Mouse (Mus musculus) hindbrain, embryonic 16.5 days (tissue): ENCODE data around the gene Marcks. TPM values are rescaled to one million over a fixed set of nuclear protein-coding genes. Genes with fewer than 3 reads are reported as not detected.
A peak's percentile ranks its signal among the peaks of the same experiment; 100 is the strongest.

Experiments
- ATAC-seq: fragments of 200-750 bp; cut with Nextera tagmentation; 2 replicates; pipeline ENCODE4 v1.8.0; 2017; ENCODE audit warnings: moderate TSS enrichment, moderate library complexity
- H3K27ac ChIP-seq: fragments of 300-500 bp; sonication (generic); 2 replicates; pipeline ENCODE4 v1.5.1; 2014; ENCODE audit warnings: low read depth, mild to moderate bottlenecking, control low read depth, low read length, moderate library complexity
- H3K27me3 ChIP-seq: fragments of 300-500 bp; sonication (generic); replicated peaks from 2 replicates; pipeline ENCODE4 v1.6.1; 2014; ENCODE audit warnings: low read length; ENCODE audit not compliant: control insufficient read depth, insufficient read depth
- H3K36me3 ChIP-seq: fragments of 300-500 bp; sonication (generic); 2 replicates; pipeline ENCODE4 v1.6.1; 2014; ENCODE audit warnings: mild to moderate bottlenecking, low read length, moderate library complexity, mixed read lengths; ENCODE audit not compliant: control insufficient read depth, insufficient read depth
- H3K4me1 ChIP-seq: fragments of 300-500 bp; sonication (generic); 2 replicates; pipeline ENCODE4 v1.6.1; 2014; ENCODE audit warnings: low read depth, low read length; ENCODE audit not compliant: control insufficient read depth, insufficient read depth
- H3K4me2 ChIP-seq: fragments of 300-500 bp; sonication (generic); 2 replicates; pipeline ENCODE4 v1.6.1; 2014; ENCODE audit warnings: mild to moderate bottlenecking, low read length, control low read depth, moderate library complexity
- H3K4me3 ChIP-seq: fragments of 300-500 bp; sonication (generic); 2 replicates; pipeline ENCODE4 v1.5.1; 2014; ENCODE audit warnings: mild to moderate bottlenecking, low read length, control low read depth, moderate library complexity
- H3K9ac ChIP-seq: fragments of 300-500 bp; sonication (generic); 2 replicates; pipeline ENCODE4 v1.6.1; 2014; ENCODE audit warnings: low read depth, mild to moderate bottlenecking, control low read depth, low read length, moderate library complexity
- H3K9me3 ChIP-seq: fragments of 300-500 bp; sonication (generic); 2 replicates; pipeline ENCODE4 v1.6.1; 2014; ENCODE audit warnings: mild to moderate bottlenecking, low read length, moderate library complexity; ENCODE audit not compliant: control insufficient read depth
- WGBS: fragments of 180-500 bp; shearing (Covaris S2); extraction: QIAGEN DNeasy Blood & Tissue Kit; methylation state at CpG from one replicate; pipeline ENCODE4 v1.1.7; 2014; 5-methylcytosine and 5-hydroxymethylcytosine counted together
- polyA plus RNA-seq: library from polyadenylated mRNA; unstranded; fragments of >200 nt; fragmentation: Nextera tagmentation; extraction: Ambion mirVana; gene quantifications from 2 replicates; pipeline ENCODE4 v1.2.1, GENCODE M21; 2015

The Marcks gene
- polyA plus RNA-seq, 1 experiment from 2014 or later = 154 TPM

DNA sequence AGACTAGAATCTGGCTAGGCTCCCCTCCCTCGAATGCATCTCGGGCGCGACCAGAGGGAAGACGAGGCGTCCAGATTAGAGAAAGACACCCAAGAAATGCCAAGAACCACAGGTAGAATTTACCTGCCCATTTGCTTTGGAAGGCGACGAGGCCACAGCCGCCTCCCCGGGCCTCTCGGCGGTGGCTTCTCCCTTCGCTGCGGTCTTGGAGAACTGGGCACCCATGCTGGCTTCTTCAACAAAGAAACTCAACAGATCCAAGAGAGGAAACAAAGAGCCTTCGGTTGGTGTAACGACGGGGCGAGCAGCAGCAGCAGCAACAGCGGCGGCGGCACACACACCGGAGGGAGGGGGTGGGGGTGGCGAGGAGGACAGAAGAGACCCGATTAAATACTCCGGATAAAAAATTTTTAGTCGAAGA is 399 bp downstream of the Marcks start:
- under 1% methylated on average over 26 of the region's 26 CpGs for WGBS
- H3K27ac ChIP-seq = peak overlapping the region; percentile 100
- no peaks in the 10 kb centered on the region; the same call in 1 of the 2 replicates for H3K36me3 ChIP-seq
- no peaks in the 10 kb centered on the region for H3K9me3 ChIP-seq
- H3K9ac ChIP-seq = peak overlapping the region; percentile 100
- H3K4me3 ChIP-seq = peak overlapping the region; percentile 93
- H3K4me1 ChIP-seq = peaks cover 8% of the 10 kb centered on the region
- H3K4me2 ChIP-seq = no peak overlapping the region; the same call in 1 of the 2 replicates
- no peaks in the 10 kb centered on the region for H3K27me3 ChIP-seq
- ATAC-seq = no peak

DNA sequence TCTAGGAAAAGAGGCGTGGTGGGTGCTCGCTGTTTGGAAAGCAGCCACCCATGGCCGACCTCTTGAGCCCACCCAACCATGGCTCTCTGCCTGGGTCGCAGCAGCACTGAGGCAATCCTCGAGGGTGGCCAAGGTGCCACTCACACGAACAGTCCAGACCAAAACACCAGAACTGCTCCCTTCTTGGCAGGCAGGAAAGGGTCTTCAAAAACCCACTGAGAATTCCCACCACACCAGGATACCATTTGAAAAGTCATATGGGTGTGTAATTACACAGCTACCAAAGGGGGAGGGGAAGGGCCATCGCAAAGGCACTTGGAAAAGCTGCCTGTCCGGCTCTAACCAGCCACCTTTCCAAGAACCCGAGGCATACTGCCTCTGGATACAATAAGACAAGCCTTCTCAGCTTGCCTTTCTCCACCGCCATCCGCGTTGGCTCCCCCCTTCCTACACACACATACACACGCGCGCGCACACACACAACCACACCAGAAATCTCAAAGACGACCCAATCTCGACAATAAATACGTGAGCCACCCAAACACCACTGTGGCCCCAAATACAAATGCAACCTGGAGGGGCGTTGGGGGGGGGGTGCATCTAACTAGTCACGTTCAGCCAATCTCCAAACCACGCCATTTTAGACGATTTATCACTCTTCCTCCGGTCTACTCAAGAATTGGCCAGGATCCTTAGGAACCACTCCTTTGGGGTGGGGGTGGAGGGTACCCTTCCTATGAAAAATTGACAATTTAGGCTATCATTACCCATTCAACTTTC is 999 bp downstream of the Marcks start:
- H3K4me1 ChIP-seq = peaks cover 8% of the 10 kb centered on the region
- no peaks in the 10 kb centered on the region for H3K27me3 ChIP-seq
- H3K4me3 ChIP-seq = peak overlapping the region; percentile 93
- WGBS = under 1% methylated on average over 24 of the region's 24 CpGs
- peak overlapping the region; percentile 100 for H3K9ac ChIP-seq
- no peak overlapping the region; the same call in none of the 2 replicates for H3K4me2 ChIP-seq
- peak overlapping the region; percentile 100 for H3K27ac ChIP-seq
- ATAC-seq = no peak
- no peaks in the 10 kb centered on the region; the same call in 1 of the 2 replicates for H3K36me3 ChIP-seq
- H3K9me3 ChIP-seq = no peaks in the 10 kb centered on the region

GRCm38 (mm10) chr10:37136981-37137518 is 1.7 kb downstream of the Marcks start:
- H3K4me2 ChIP-seq = peak overlapping the region; percentile 52
- under 1% methylated on average over 41 of the region's 49 CpGs for WGBS
- H3K9ac ChIP-seq = peak overlapping the region; percentile 100
- no peaks in the 10 kb centered on the region for H3K9me3 ChIP-seq
- no peaks in the 10 kb centered on the region; the same call in 1 of the 2 replicates for H3K36me3 ChIP-seq
- H3K4me1 ChIP-seq = peaks cover 8% of the 10 kb centered on the region
- peak overlapping the region; percentile 100 for H3K27ac ChIP-seq
- peak; percentile 43 for ATAC-seq
- no peaks in the 10 kb centered on the region for H3K27me3 ChIP-seq
- peak overlapping the region; percentile 93 for H3K4me3 ChIP-seq

- ATAC-seq = no peak
- under 1% methylated on average over 72 of the region's 99 CpGs for WGBS
- Histone ChIP-seq H3K9ac (peak overlapping the region; percentile 100), H3K4me3 (peak overlapping the region; percentile 93), H3K9me3 (no peaks in the 10 kb centered on the region), H3K4me1 (peaks cover 5% of the 10 kb centered on the region), H3K27me3 (no peaks in the 10 kb centered on the region), H3K36me3 (peaks cover 2% of the 10 kb centered on the region; the same call in 1 of the 2 replicates), H3K4me2 (peak overlapping the region; percentile 52), H3K27ac (peak overlapping the region; percentile 100)
Observed at GRCm38 (mm10) chr10:37135951-37136751, 2.6 kb downstream of the Marcks start.

DNA sequence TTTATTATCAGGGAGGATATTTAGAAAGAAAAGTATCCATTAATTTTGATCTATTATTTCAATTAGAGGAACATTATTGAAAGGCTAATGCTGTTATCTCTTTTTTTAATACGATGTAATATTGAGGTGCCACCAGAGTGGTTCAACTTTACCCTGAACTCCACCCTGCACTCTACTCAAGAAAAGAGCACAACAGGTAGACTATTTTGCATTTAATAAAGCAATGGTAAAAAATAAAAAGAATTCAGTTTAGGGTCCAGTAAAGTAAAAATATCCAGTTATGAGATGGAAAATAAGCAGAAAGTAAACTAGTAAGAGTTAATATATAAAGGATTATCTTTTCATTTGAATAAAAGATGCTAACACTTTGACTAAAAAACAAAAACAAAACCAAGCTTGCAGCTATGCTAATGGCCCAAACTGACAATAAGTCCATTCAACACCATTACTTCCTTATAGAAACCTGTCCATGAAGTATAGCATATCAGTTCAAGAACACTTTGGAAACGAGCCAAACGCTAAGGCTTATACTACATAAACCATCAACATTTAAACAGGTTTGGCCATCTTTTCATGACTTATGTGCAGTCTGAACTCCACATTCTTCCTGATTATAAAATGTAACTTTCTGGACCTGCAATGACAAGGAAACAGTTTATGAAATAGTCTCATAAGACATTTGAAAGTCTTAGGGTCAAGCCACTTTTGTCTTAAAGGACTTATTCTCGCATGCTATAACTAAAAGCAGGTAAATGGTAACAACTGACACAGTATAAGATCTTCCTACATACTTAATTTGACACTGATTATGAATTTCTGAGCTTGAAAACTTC is 4.6 kb downstream of the Marcks start:
- 61% methylated on average over 4 of the region's 4 CpGs for WGBS
- peak overlapping the region; percentile 30 for H3K4me3 ChIP-seq
- H3K27ac ChIP-seq = no peak overlapping the region
- H3K9ac ChIP-seq = no peak overlapping the region; the same call in 1 of the 2 replicates
- ATAC-seq = no peak
- H3K9me3 ChIP-seq = no peaks in the 10 kb centered on the region
- H3K36me3 ChIP-seq = peaks cover 2% of the 10 kb centered on the region; the same call in 1 of the 2 replicates
- H3K4me1 ChIP-seq = peaks cover 5% of the 10 kb centered on the region
- no peaks in the 10 kb centered on the region for H3K27me3 ChIP-seq
- peak overlapping the region; percentile 52 for H3K4me2 ChIP-seq

DNA sequence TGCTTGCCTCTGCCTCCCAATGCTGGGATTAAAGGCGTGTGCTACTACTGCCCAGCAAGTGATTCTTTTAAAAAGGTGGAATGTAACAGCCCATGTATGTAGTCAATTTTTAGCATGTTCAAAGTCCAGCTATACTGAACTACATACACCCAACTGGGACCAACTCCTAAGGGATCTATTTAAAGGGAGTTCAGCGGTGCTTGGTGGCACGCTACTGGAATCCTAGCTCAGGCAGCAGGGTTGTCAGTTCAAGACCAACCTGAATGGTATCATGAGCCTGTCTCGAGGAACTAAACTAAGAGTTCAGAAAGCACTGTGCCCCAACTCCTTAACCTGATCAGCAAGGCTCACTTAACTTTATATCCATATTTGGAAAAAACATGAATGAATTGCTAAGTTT is 6.0 kb downstream of the Marcks start:
- Histone ChIP-seq H3K27me3 (no peaks in the 10 kb centered on the region), H3K27ac (no peak overlapping the region)

DNA sequence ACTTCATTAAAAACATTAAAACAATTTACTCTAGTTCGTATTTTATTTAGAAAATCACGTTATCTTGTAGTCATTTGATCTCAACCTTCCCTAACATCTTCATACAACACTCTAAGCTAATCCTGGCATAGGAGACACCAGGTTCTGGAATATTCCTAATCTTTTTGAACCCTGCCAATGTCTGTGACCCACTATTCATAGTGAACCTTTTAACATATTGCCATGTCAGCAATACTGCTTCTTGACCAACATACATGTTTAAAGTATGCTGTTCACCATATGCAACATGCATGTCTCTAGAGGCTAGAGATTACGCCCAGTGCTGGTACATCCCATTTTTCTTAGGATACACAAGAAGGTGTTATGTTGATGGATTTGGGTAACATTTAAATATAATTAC is 9.1 kb downstream of the Marcks start:
- H3K9me3 ChIP-seq = no peaks in the 10 kb centered on the region
- H3K27ac ChIP-seq = no peak overlapping the region
- no peak overlapping the region for H3K9ac ChIP-seq
- H3K27me3 ChIP-seq = no peaks in the 10 kb centered on the region
- H3K4me3 ChIP-seq = no peak overlapping the region
- H3K4me1 ChIP-seq = peaks cover 5% of the 10 kb centered on the region
- H3K4me2 ChIP-seq = no peak overlapping the region
- 92% methylated on average over 3 of the region's 3 CpGs for WGBS
- ATAC-seq = no peak
- H3K36me3 ChIP-seq = peaks cover 2% of the 10 kb centered on the region; the same call in 1 of the 2 replicates

More for the DNA sequence above, 6.0 kb downstream of the Marcks start:
- Histone ChIP-seq H3K36me3 (peaks cover 2% of the 10 kb centered on the region; the same call in 1 of the 2 replicates), H3K4me2 (no peak overlapping the region), H3K4me3 (no peak overlapping the region), H3K9me3 (no peaks in the 10 kb centered on the region), H3K9ac (no peak overlapping the region), H3K4me1 (peaks cover 5% of the 10 kb centered on the region)
- WGBS = 90% methylated on average over 4 of the region's 4 CpGs
- ATAC-seq = no peak

DNA sequence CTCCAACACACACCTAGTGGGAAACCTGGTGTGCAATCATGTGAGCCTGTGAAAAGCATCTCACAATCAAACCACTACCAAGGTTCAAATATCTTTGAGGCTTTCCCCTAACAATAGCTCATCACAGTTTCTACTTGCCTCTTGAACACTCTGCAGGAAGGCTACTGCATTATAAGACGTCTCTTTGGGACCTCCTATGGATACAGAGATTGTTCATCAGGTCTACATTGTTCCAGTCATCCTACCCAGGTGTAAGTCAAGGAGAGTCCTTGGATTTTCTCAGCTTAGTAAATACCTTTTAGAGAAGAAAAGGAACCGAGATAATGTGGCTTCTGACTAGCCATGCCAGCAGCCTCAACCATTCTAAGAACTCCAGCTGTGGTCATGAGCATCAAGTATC is 23.4 kb downstream of the Marcks start:
- WGBS = 81% methylated on average over 2 of the region's 2 CpGs
- no peak overlapping the region for H3K9ac ChIP-seq
- no peaks in the 10 kb centered on the region for H3K4me1 ChIP-seq
- no peaks in the 10 kb centered on the region for H3K36me3 ChIP-seq
- H3K4me3 ChIP-seq = no peak overlapping the region
- no peaks in the 10 kb centered on the region for H3K27me3 ChIP-seq
- ATAC-seq = no peak
- H3K4me2 ChIP-seq = no peak overlapping the region
- no peak overlapping the region for H3K27ac ChIP-seq
- H3K9me3 ChIP-seq = no peaks in the 10 kb centered on the region
